Mouse (Mus musculus) kidney, embryonic 15.5 days (tissue): Measurements from ENCODE around the gene Usp3. TPM values are rescaled to one million over a fixed set of nuclear protein-coding genes. Genes with fewer than 3 reads are reported as not detected.

Experiments used
- ATAC-seq: fragments of 200-750 bp; cut with Nextera tagmentation; replicated peaks from 2 replicates; pipeline ENCODE4 v1.8.0; 2017; ENCODE audit warnings: moderate TSS enrichment; ENCODE audit not compliant: low FRiP score
- H3K27ac ChIP-seq: fragments of 300-500 bp; sonication (generic); 2 replicates; pipeline ENCODE4 v1.5.1; 2015; ENCODE audit warnings: mild to moderate bottlenecking, inconsistent platforms
- H3K27me3 ChIP-seq: fragments of 300-500 bp; sonication (generic); 2 replicates; pipeline ENCODE4 v1.6.1; 2015; ENCODE audit warnings: inconsistent platforms
- H3K36me3 ChIP-seq: fragments of 300-500 bp; sonication (generic); 2 replicates; pipeline ENCODE4 v1.6.1; 2015; ENCODE audit warnings: inconsistent platforms
- H3K4me1 ChIP-seq: fragments of 300-500 bp; sonication (generic); 2 replicates; pipeline ENCODE4 v1.6.1; 2015; ENCODE audit warnings: inconsistent platforms
- H3K4me2 ChIP-seq: fragments of 300-500 bp; sonication (generic); 2 replicates; pipeline ENCODE4 v1.6.1; 2015; ENCODE audit warnings: moderate library complexity, mild to moderate bottlenecking, inconsistent platforms
- H3K4me3 ChIP-seq: fragments of 300-500 bp; sonication (generic); replicated peaks from 2 replicates; pipeline ENCODE4 v1.5.1; 2015; ENCODE audit warnings: mild to moderate bottlenecking, inconsistent platforms
- H3K9ac ChIP-seq: fragments of 300-500 bp; sonication (generic); 2 replicates; pipeline ENCODE4 v1.6.1; 2015; ENCODE audit warnings: mild to moderate bottlenecking, inconsistent platforms
- H3K9me3 ChIP-seq: fragments of 300-500 bp; sonication (generic); replicated peaks from 2 replicates; pipeline ENCODE4 v1.6.1; 2016; ENCODE audit warnings: inconsistent platforms
- WGBS: fragments of 180-500 bp; shearing (Covaris S2); methylation state at CpG from one replicate; pipeline ENCODE4 v1.1.7; 2015; ENCODE audit warnings: mixed read lengths; 5-methylcytosine and 5-hydroxymethylcytosine counted together
- polyA plus RNA-seq: library from polyadenylated mRNA; unstranded; fragments of >200 nt; fragmentation: Nextera tagmentation; extraction: Ambion mirVana; gene quantifications from 2 replicates; pipeline ENCODE4 v1.2.1, GENCODE M21; 2015

Gene Usp3
- polyA plus RNA-seq, 1 experiment from 2014 or later, result 68.0 TPM

- Histone ChIP-seq H3K36me3 (peaks cover 84% of the 10 kb centered on the region), H3K4me3 (no peak overlapping the region), H3K4me1 (peaks cover 4% of the 10 kb centered on the region; the same call in 1 of the 2 replicates), H3K9me3 (no peaks in the 10 kb centered on the region), H3K4me2 (no peak overlapping the region), H3K27me3 (no peaks in the 10 kb centered on the region), H3K9ac (no peak overlapping the region), H3K27ac (no peak overlapping the region)
- WGBS, result 87% methylated on average over 13 of the region's 13 CpGs
- ATAC-seq, result no peak
These were observed 88.4 kb downstream of the Usp3 start for GRCm38 (mm10) chr9:66504518-66504917.

DNA sequence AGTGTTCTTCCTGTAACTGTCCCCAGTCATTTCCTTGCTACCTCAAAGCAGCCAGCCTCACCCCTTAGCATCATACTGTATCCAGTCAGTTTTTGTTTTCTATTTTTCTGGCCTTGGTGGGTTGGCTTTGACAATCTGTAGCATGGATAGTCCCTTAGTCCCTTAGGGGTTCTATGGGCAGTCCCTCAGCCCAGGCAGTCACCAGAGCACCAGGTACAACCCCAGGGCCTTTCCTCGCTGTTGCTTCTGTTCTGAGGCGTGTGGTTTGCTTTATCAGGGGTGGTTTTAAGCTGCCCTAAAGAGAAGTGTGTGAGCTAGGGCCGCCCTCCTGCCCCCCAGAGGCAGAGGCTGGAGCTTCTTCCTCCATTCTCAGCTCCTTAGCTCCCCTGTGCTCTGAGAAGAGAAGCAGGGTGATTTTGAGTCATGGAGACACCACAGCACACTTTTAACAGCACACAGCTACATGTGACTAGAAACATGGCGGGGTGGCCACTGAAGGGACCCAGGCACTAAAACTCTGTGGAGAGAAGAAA, 89.0 kb downstream of the Usp3 start:
- Histone ChIP-seq H3K9me3 (no peaks in the 10 kb centered on the region), H3K9ac (no peak overlapping the region), H3K4me1 (peaks cover 4% of the 10 kb centered on the region; the same call in 1 of the 2 replicates), H3K36me3 (peaks cover 78% of the 10 kb centered on the region), H3K27ac (peak overlapping the region; percentile 37; the same call in 1 of the 2 replicates), H3K27me3 (no peaks in the 10 kb centered on the region), H3K4me2 (no peak overlapping the region), H3K4me3 (no peak overlapping the region)
- ATAC-seq, result no peak
- WGBS, result 84% methylated on average over 4 of the region's 4 CpGs

DNA sequence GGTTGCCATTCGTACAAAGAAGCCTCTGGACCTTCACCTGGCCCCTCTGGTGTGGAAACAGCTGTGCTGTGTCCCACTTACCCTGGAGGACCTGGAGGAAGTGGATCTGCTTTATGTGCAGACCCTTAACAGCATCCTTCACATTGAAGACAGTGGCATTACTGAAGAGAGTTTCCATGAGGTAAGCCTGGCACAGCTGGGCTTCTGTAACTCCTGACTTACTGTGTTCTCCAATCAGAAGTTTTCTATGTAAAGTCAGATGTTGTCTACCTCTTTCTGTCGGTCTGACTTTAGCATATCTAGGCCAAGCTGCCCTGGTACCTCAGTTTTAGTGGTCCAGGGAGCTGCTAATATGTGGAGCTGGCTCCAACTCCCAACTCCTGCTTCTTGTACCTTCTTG, 91.7 kb downstream of the Usp3 start:
- no peaks in the 10 kb centered on the region for H3K9me3 ChIP-seq
- peaks cover 4% of the 10 kb centered on the region; the same call in 1 of the 2 replicates for H3K4me1 ChIP-seq
- 77% methylated on average over 2 of the region's 2 CpGs for WGBS
- no peak overlapping the region for H3K4me3 ChIP-seq
- no peaks in the 10 kb centered on the region for H3K27me3 ChIP-seq
- no peak overlapping the region for H3K9ac ChIP-seq
- no peak for ATAC-seq
- no peak overlapping the region for H3K4me2 ChIP-seq
- no peak overlapping the region for H3K27ac ChIP-seq
- peaks cover 79% of the 10 kb centered on the region for H3K36me3 ChIP-seq

GRCm38 (mm10) chr9:66493992-66494391, 99.0 kb downstream of the Usp3 start:
- H3K9ac ChIP-seq, result no peak overlapping the region
- no peak overlapping the region for H3K4me2 ChIP-seq
- no peak overlapping the region for H3K4me3 ChIP-seq
- H3K9me3 ChIP-seq, result no peaks in the 10 kb centered on the region
- no peaks in the 10 kb centered on the region for H3K27me3 ChIP-seq
- peaks cover 91% of the 10 kb centered on the region for H3K36me3 ChIP-seq
- H3K27ac ChIP-seq, result no peak overlapping the region
- H3K4me1 ChIP-seq, result no peaks in the 10 kb centered on the region
- no peak for ATAC-seq

DNA sequence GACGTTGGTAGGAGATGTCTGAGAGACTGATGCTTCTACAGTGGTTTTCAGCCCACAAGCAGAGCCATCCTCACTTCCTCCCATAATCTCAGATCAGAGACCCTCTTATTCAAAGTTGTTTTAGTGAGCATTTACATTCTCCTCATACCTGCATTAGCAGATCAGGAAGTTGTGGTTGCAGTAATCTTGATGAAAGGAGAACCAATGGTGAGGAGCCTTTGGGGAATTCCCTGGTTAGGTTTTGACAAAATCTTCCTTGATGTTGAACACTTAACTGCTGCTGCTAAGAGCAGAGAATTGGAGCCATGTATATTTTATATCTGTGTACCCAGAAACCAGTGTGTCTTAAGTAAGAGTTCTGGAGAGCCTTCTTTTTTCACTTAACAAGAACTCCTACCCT, 100.6 kb downstream of the Usp3 start:
- H3K27me3 ChIP-seq, result no peaks in the 10 kb centered on the region
- H3K27ac ChIP-seq, result no peak overlapping the region
- peaks cover 91% of the 10 kb centered on the region for H3K36me3 ChIP-seq
- WGBS, result 88% methylated on average over 1 of the region's 1 CpGs
- H3K4me1 ChIP-seq, result no peaks in the 10 kb centered on the region
- no peak overlapping the region for H3K4me3 ChIP-seq
- H3K4me2 ChIP-seq, result no peak overlapping the region
- ATAC-seq, result no peak
- no peaks in the 10 kb centered on the region for H3K9me3 ChIP-seq
- no peak overlapping the region for H3K9ac ChIP-seq

GRCm38 (mm10) chr9:66488786-66489185, 104.2 kb downstream of the Usp3 start:
- Histone ChIP-seq H3K9me3 (no peaks in the 10 kb centered on the region), H3K4me2 (no peak overlapping the region), H3K4me1 (no peaks in the 10 kb centered on the region), H3K9ac (no peak overlapping the region), H3K27ac (no peak overlapping the region), H3K4me3 (no peak overlapping the region), H3K36me3 (peaks cover 88% of the 10 kb centered on the region), H3K27me3 (no peaks in the 10 kb centered on the region)
- no peak for ATAC-seq

DNA sequence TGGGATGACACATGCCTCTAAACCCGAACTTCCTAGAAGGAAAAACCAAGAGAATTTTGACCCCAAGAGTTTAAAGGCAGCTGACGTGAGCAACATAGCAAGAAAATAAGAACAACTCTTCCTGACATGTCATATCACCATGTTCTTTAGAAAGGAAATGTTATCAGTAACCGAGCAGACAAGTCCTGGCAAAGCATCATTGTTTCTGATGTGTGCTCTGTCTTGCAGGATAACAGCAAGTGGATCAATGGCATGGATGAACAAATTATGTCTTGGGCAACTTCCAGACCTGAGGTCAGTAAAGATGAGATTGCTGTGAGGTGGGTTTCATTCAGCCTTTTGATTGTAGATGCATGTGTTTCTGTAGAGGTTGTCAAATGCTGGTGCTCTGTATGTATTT, 109.5 kb downstream of the Usp3 start:
- Histone ChIP-seq H3K27me3 (no peaks in the 10 kb centered on the region), H3K36me3 (peaks cover 71% of the 10 kb centered on the region)
- WGBS, result 93% methylated on average over 3 of the region's 3 CpGs

DNA sequence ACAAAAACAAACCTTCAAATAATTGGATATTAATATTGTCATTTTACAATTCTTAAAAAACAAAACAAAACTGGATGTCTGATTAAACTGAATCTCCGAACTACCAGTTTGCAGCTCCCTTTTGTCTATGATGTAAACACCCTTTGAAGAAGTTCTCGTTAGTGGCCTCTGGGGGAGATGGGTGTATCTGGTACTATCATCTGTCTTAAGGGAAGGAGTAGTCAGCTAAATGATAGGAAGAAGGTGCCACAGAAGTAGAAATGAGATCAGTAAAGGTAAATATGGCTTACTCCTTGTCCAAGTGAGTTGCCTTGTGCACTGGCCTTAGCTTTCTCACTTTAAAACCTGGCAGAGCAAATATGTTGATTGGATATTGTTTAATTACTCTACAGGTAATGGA, 115.2 kb downstream of the Usp3 start:
- no peak overlapping the region for H3K27ac ChIP-seq
- no peaks in the 10 kb centered on the region for H3K4me1 ChIP-seq

More for the DNA sequence above, 109.5 kb downstream of the Usp3 start:
- Histone ChIP-seq H3K9ac (no peak overlapping the region), H3K4me3 (no peak overlapping the region), H3K4me2 (no peak overlapping the region), H3K4me1 (no peaks in the 10 kb centered on the region), H3K27ac (no peak overlapping the region), H3K9me3 (no peaks in the 10 kb centered on the region)
- no peak for ATAC-seq

GRCm38 (mm10) chr9:66465087-66465486, 127.9 kb downstream of the Usp3 start:
- H3K27me3 ChIP-seq, result no peaks in the 10 kb centered on the region
- H3K4me2 ChIP-seq, result no peak overlapping the region
- H3K4me3 ChIP-seq, result no peak overlapping the region
- no peak overlapping the region for H3K9ac ChIP-seq
- H3K9me3 ChIP-seq, result no peaks in the 10 kb centered on the region
- 56% methylated on average over 4 of the region's 4 CpGs for WGBS
- H3K27ac ChIP-seq, result no peak overlapping the region
- H3K4me1 ChIP-seq, result no peaks in the 10 kb centered on the region
- H3K36me3 ChIP-seq, result peaks cover 57% of the 10 kb centered on the region
- no peak for ATAC-seq

More for the DNA sequence above, 115.2 kb downstream of the Usp3 start:
- Histone ChIP-seq H3K4me2 (no peak overlapping the region), H3K27me3 (no peaks in the 10 kb centered on the region), H3K36me3 (peaks cover 59% of the 10 kb centered on the region), H3K9ac (no peak overlapping the region), H3K4me3 (no peak overlapping the region), H3K9me3 (no peaks in the 10 kb centered on the region)
- WGBS, result 82% methylated on average over 2 of the region's 2 CpGs
- ATAC-seq, result no peak

Other genes starting within 250 kb of the Usp3 start
- gene Herc1, start 242.7 kb downstream of the Usp3 start, polyA plus RNA-seq, result 20.6 and 21.0 TPM in 2 replicates
- gene Fbxl22, start 78.5 kb downstream of the Usp3 start, polyA plus RNA-seq, result 2.3 and 7.6 TPM in 2 replicates
- 14.5 and 15.6 TPM in 2 replicates for gene Car12, start 120.5 kb upstream of the Usp3 start, polyA plus RNA-seq
- 9.2 and 11.9 TPM in 2 replicates for gene Aph1b, start 202.3 kb upstream of the Usp3 start, polyA plus RNA-seq
- 0.69 and 0.96 TPM in 2 replicates for gene Gm10647, start 203.9 kb upstream of the Usp3 start, polyA plus RNA-seq
- 5.4 and 7.2 TPM in 2 replicates for gene Aph1c, start 241.6 kb upstream of the Usp3 start, polyA plus RNA-seq